Mouse (Mus musculus): ENCODE data around the gene Vav2. TPM values are rescaled to one million over a fixed set of nuclear protein-coding genes. Genes with fewer than 3 reads are reported as not detected.
A peak's percentile ranks its signal among the peaks of the same experiment; 100 is the strongest.

Gene Vav2
- polyA plus RNA-seq, 1 experiment from 2014 or later = 15.1 TPM

- Histone ChIP-seq H3K4me1 (replicated peaks) (peaks cover 76% of the 10 kb centered on the region), H3K9ac (0 out of 2 replicates have a peak overlapping the region, but pooled peaks have one; percentile 43), H3K36me3 (no peaks in the 10 kb centered on the region), H3K9me3 (no peaks in the 10 kb centered on the region), H3K27me3 (no peaks in the 10 kb centered on the region), H3K4me3 (no peak overlapping the region), H3K4me2 (no peak overlapping the region), H3K27ac (peak overlapping the region; percentile 83)
- ATAC-seq (ENCODE audit: low FRiP score) = peak; percentile 19; the same call in 1 of the 2 replicates
- 18% methylated on average over 3 of the region's 3 CpGs for WGBS
These were observed 51.7 kb downstream of the Vav2 start for GRCm38 (mm10) chr2:27375141-27375540.

GRCm38 (mm10) chr2:27373349-27373748, 53.5 kb downstream of the Vav2 start:
- WGBS = 43% methylated on average over 12 of the region's 12 CpGs
- Histone ChIP-seq H3K9me3 (no peaks in the 10 kb centered on the region), H3K4me2 (no peak overlapping the region), H3K36me3 (no peaks in the 10 kb centered on the region), H3K27ac (no peak overlapping the region), H3K4me3 (no peak overlapping the region), H3K4me1 (replicated peaks) (peaks cover 80% of the 10 kb centered on the region), H3K27me3 (no peaks in the 10 kb centered on the region), H3K9ac (no peak overlapping the region)
- ATAC-seq (ENCODE audit: low FRiP score) = no peak

GRCm38 (mm10) chr2:27371450-27371849, 55.4 kb downstream of the Vav2 start:
- no peaks in the 10 kb centered on the region for H3K27me3 ChIP-seq
- H3K4me3 ChIP-seq = no peak overlapping the region
- no peaks in the 10 kb centered on the region for H3K36me3 ChIP-seq
- 91% methylated on average over 2 of the region's 2 CpGs for WGBS
- no peak overlapping the region for H3K27ac ChIP-seq
- no peak overlapping the region for H3K4me2 ChIP-seq
- H3K9me3 ChIP-seq = no peaks in the 10 kb centered on the region
- peaks cover 68% of the 10 kb centered on the region for H3K4me1 ChIP-seq (replicated peaks)
- 0 out of 2 replicates have a peak overlapping the region, but pooled peaks have one; percentile 0 for H3K9ac ChIP-seq
- ATAC-seq (ENCODE audit: low FRiP score) = no peak

GRCm38 (mm10) chr2:27368980-27369379, 57.9 kb downstream of the Vav2 start:
- no peak for ATAC-seq (ENCODE audit: low FRiP score)
- Histone ChIP-seq H3K4me3 (no peak overlapping the region), H3K9ac (no peak overlapping the region), H3K9me3 (no peaks in the 10 kb centered on the region), H3K36me3 (no peaks in the 10 kb centered on the region), H3K27me3 (no peaks in the 10 kb centered on the region), H3K4me2 (no peak overlapping the region), H3K27ac (no peak overlapping the region), H3K4me1 (replicated peaks) (peaks cover 62% of the 10 kb centered on the region)
- WGBS = 63% methylated on average over 8 of the region's 8 CpGs

GRCm38 (mm10) chr2:27365296-27365695, 61.5 kb downstream of the Vav2 start:
- Histone ChIP-seq H3K9ac (no peak overlapping the region), H3K27me3 (no peaks in the 10 kb centered on the region), H3K4me2 (no peak overlapping the region), H3K36me3 (no peaks in the 10 kb centered on the region), H3K4me3 (no peak overlapping the region), H3K27ac (no peak overlapping the region), H3K4me1 (replicated peaks) (peaks cover 76% of the 10 kb centered on the region), H3K9me3 (no peaks in the 10 kb centered on the region)
- 89% methylated on average over 4 of the region's 4 CpGs for WGBS
- ATAC-seq (ENCODE audit: low FRiP score) = no peak

GRCm38 (mm10) chr2:27361786-27362185, 65.0 kb downstream of the Vav2 start:
- Histone ChIP-seq H3K9me3 (no peaks in the 10 kb centered on the region), H3K27me3 (no peaks in the 10 kb centered on the region), H3K4me3 (no peak overlapping the region), H3K4me1 (replicated peaks) (peaks cover 79% of the 10 kb centered on the region), H3K9ac (peak overlapping the region; percentile 56), H3K4me2 (no peak overlapping the region), H3K27ac (peak overlapping the region; percentile 80), H3K36me3 (no peaks in the 10 kb centered on the region)
- 8% methylated on average over 5 of the region's 5 CpGs for WGBS
- ATAC-seq (ENCODE audit: low FRiP score) = peak; percentile 18; the same call in 1 of the 2 replicates

GRCm38 (mm10) chr2:27358461-27358860, 68.4 kb downstream of the Vav2 start:
- peaks cover 88% of the 10 kb centered on the region for H3K4me1 ChIP-seq (replicated peaks)
- no peaks in the 10 kb centered on the region for H3K9me3 ChIP-seq
- H3K4me3 ChIP-seq = no peak overlapping the region
- H3K36me3 ChIP-seq = no peaks in the 10 kb centered on the region
- H3K27me3 ChIP-seq = no peaks in the 10 kb centered on the region
- ATAC-seq (ENCODE audit: low FRiP score) = no peak
- H3K27ac ChIP-seq = peak overlapping the region; percentile 75
- H3K9ac ChIP-seq = no peak overlapping the region
- no peak overlapping the region for H3K4me2 ChIP-seq
- WGBS = 33% methylated on average over 2 of the region's 2 CpGs

GRCm38 (mm10) chr2:27355684-27356083, 71.1 kb downstream of the Vav2 start:
- H3K27me3 ChIP-seq = no peaks in the 10 kb centered on the region
- H3K4me1 ChIP-seq (replicated peaks) = peaks cover 73% of the 10 kb centered on the region
- 0 out of 2 replicates have a peak, but pooled peaks have one; percentile 26 for ATAC-seq (ENCODE audit: low FRiP score)
- 25% methylated on average over 4 of the region's 4 CpGs for WGBS
- peaks cover 6% of the 10 kb centered on the region for H3K36me3 ChIP-seq
- no peaks in the 10 kb centered on the region for H3K9me3 ChIP-seq
- H3K9ac ChIP-seq = no peak overlapping the region
- no peak overlapping the region for H3K4me3 ChIP-seq
- H3K4me2 ChIP-seq = no peak overlapping the region
- peak overlapping the region; percentile 73 for H3K27ac ChIP-seq

- Histone ChIP-seq H3K9me3 (no peaks in the 10 kb centered on the region), H3K4me3 (no peak overlapping the region), H3K36me3 (peaks cover 16% of the 10 kb centered on the region), H3K4me1 (replicated peaks) (peaks cover 63% of the 10 kb centered on the region), H3K9ac (no peak overlapping the region), H3K27me3 (no peaks in the 10 kb centered on the region), H3K27ac (peak overlapping the region; percentile 73), H3K4me2 (no peak overlapping the region)
- ATAC-seq (ENCODE audit: low FRiP score) = no peak
- WGBS = 71% methylated on average over 6 of the region's 6 CpGs
These were observed 72.1 kb downstream of the Vav2 start for GRCm38 (mm10) chr2:27354610-27355211.

GRCm38 (mm10) chr2:27352720-27353119, 74.1 kb downstream of the Vav2 start:
- H3K9ac ChIP-seq = no peak overlapping the region
- no peak overlapping the region; the same call in 1 of the 2 replicates for H3K27ac ChIP-seq
- peaks cover 49% of the 10 kb centered on the region for H3K4me1 ChIP-seq (replicated peaks)
- H3K9me3 ChIP-seq = no peaks in the 10 kb centered on the region
- no peak overlapping the region for H3K4me2 ChIP-seq
- no peak overlapping the region for H3K4me3 ChIP-seq
- peaks cover 20% of the 10 kb centered on the region for H3K36me3 ChIP-seq
- ATAC-seq (ENCODE audit: low FRiP score) = peak; percentile 58
- WGBS = 60% methylated on average over 8 of the region's 8 CpGs
- no peaks in the 10 kb centered on the region for H3K27me3 ChIP-seq

- Histone ChIP-seq H3K4me3 (no peak overlapping the region), H3K27me3 (no peaks in the 10 kb centered on the region), H3K27ac (no peak overlapping the region), H3K36me3 (peaks cover 20% of the 10 kb centered on the region), H3K4me2 (no peak overlapping the region), H3K9ac (no peak overlapping the region), H3K9me3 (no peaks in the 10 kb centered on the region), H3K4me1 (replicated peaks) (peaks cover 51% of the 10 kb centered on the region)
- no peak for ATAC-seq (ENCODE audit: low FRiP score)
- WGBS = over 99% methylated on average over 5 of the region's 5 CpGs
These were observed 76.5 kb downstream of the Vav2 start for GRCm38 (mm10) chr2:27350371-27350770.

- Histone ChIP-seq H3K4me3 (peak overlapping the region; percentile 10; the same call in 1 of the 2 replicates), H3K27me3 (no peaks in the 10 kb centered on the region), H3K9me3 (no peaks in the 10 kb centered on the region), H3K36me3 (no peaks in the 10 kb centered on the region; the same call in 1 of the 2 replicates), H3K4me1 (replicated peaks) (peaks cover 56% of the 10 kb centered on the region), H3K4me2 (peak overlapping the region; percentile 46), H3K9ac (peak overlapping the region; percentile 36; the same call in 1 of the 2 replicates), H3K27ac (peak overlapping the region; percentile 89)
- WGBS = 13% methylated on average over 12 of the region's 12 CpGs
- ATAC-seq (ENCODE audit: low FRiP score) = peak; percentile 41; the same call in 1 of the 2 replicates
These were observed 82.8 kb downstream of the Vav2 start for GRCm38 (mm10) chr2:27343984-27344453.

GRCm38 (mm10) chr2:27340682-27341081, 86.2 kb downstream of the Vav2 start:
- H3K4me1 ChIP-seq (replicated peaks) = peaks cover 65% of the 10 kb centered on the region
- H3K36me3 ChIP-seq = no peaks in the 10 kb centered on the region
- H3K9ac ChIP-seq = no peak overlapping the region
- ATAC-seq (ENCODE audit: low FRiP score) = no peak
- WGBS = 74% methylated on average over 6 of the region's 6 CpGs
- no peaks in the 10 kb centered on the region for H3K9me3 ChIP-seq
- H3K4me2 ChIP-seq = no peak overlapping the region
- H3K4me3 ChIP-seq = no peak overlapping the region
- H3K27ac ChIP-seq = no peak overlapping the region
- H3K27me3 ChIP-seq = no peaks in the 10 kb centered on the region

Measured in hindbrain, embryonic 13.5 days (tissue).